Mouse (Mus musculus): Measurements from ENCODE around the gene Ccdc97. TPM values are rescaled to one million over a fixed set of nuclear protein-coding genes. Genes with fewer than 3 reads are reported as not detected.
A peak's percentile ranks its signal among the peaks of the same experiment; 100 is the strongest.

The Ccdc97 gene
- polyA plus RNA-seq, 1 experiment from 2014 or later, result 30.2 TPM

DNA sequence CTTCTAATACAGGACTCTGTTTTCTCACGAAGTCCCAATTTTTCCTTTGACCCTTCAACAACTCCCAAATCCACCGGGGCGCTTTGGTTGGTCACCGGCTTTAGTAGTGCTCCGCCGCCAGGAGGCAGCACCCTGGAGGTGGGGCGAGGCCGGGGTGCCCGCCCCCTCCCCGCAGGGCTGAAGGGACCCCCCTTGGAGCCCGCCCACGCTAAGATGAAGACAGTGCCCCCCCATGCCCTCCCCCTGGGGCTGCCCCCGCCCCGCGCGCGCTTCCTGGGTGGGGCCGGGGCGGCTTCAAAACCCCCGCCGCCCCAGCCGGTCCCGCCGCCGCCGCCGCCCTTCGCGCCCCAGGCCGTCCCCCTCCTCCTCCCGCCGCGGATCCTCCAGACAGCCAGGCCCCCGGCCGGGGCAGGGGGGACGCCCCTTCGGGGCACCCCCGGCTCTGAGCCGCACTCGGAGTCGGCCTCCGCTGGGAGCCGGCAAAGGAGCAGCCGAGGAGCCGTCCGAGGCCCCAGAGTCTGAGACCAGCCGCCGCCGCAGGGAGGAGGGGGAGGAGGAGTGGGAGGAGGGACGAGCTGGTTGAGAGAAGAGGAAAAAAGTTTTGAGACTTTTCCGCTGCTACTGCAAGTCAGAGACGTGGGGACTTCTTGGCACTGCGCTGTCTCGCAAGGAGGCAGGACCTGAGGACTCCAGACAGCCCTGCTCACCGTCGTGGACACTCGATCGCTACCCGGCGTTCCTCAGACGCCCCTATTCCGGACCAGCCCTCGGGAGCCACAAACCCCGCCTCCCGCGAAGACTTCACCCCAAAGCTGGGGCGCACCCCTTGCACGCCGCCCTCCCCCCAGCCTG, 32.0 kb downstream of the Ccdc97 start, which contains the start of gene Tgfb1:
Tgfb1 (plus strand) TSS at position 323 of the 852 bp plus-strand sequence.
- ATAC-seq (ENCODE audit: low FRiP score), result no peak
- Histone ChIP-seq H3K27me3 (replicated peaks) (peaks cover 63% of the 10 kb centered on the region), H3K4me3 (replicated peaks) (peak within 1 kb of the TSS; percentile 45), H3K9ac (replicated peaks) (peak within 1 kb of the TSS; percentile 46), H3K9me3 (replicated peaks) (no peaks in the 10 kb centered on the region), H3K4me1 (peaks cover 38% of the 10 kb centered on the region), H3K36me3 (no peaks in the 10 kb centered on the region), H3K27ac (replicated peaks) (peak within 1 kb of the TSS; percentile 51), H3K4me2 (peak within 1 kb of the TSS; percentile 84)
- under 1% methylated on average over 50 of the region's 69 CpGs for WGBS

DNA sequence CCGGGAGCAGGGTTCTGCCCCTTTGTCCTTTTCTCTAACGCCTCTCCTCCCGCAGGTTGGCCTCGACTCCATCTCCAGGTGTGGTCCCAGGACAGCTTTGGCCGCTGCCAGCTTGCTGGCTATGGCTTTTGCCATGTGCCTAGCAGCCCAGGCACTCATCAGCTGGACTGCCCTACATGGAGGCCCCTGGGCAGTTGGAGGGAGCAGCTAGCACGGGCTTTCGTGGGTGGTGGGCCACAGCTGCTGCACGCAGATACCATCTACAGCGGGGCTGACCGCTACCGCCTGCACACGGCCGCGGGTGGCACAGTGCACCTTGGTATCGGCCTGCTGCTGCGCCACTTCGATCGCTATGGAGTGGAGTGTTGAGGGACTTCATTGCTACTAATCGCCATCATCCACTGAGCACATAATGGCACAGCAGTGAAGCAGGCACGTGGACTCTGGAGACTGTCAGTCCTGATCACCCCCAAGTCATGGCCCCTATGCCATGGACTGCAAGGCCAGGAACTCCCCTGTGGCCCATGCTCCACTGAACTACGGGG, 32.9 kb downstream of the Ccdc97 start:
- ATAC-seq (ENCODE audit: low FRiP score), result no peak
- no peaks in the 10 kb centered on the region for H3K9me3 ChIP-seq (replicated peaks)
- H3K4me1 ChIP-seq, result peaks cover 47% of the 10 kb centered on the region
- 72% methylated on average over 21 of the region's 21 CpGs for WGBS
- H3K27ac ChIP-seq (replicated peaks), result no peak overlapping the region
- H3K4me2 ChIP-seq, result peak overlapping the region; percentile 84
- H3K4me3 ChIP-seq (replicated peaks), result no peak overlapping the region
- peaks cover 61% of the 10 kb centered on the region for H3K27me3 ChIP-seq (replicated peaks)
- no peak overlapping the region for H3K9ac ChIP-seq (replicated peaks)
- no peaks in the 10 kb centered on the region for H3K36me3 ChIP-seq

DNA sequence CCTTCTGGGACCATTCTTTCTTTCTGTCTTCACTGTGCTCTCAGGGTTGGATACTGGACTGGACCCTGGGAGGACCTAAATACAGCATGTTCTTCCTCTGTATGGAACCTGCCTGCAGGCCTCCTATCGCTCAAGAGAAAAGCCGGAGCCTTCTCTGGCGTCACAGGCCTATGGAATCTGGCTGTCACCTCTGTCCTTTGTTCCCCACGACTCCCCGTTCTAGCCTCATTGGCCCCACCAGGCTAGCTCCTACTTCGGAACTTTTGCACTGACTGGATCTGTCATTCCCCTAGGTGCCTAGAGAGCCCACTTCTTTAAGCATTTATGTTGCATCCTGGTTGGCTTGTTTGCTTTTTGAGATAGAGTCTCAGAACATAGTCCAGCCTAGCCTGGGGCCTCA, 34.2 kb downstream of the Ccdc97 start:
- peaks cover 53% of the 10 kb centered on the region for H3K4me1 ChIP-seq
- H3K27ac ChIP-seq (replicated peaks), result no peak overlapping the region
- no peaks in the 10 kb centered on the region for H3K36me3 ChIP-seq
- 92% methylated on average over 6 of the region's 6 CpGs for WGBS
- no peak overlapping the region for H3K4me2 ChIP-seq
- no peak for ATAC-seq (ENCODE audit: low FRiP score)
- H3K9ac ChIP-seq (replicated peaks), result no peak overlapping the region
- peaks cover 49% of the 10 kb centered on the region for H3K27me3 ChIP-seq (replicated peaks)
- H3K4me3 ChIP-seq (replicated peaks), result no peak overlapping the region
- H3K9me3 ChIP-seq (replicated peaks), result no peaks in the 10 kb centered on the region

GRCm38 (mm10) chr7:25683474-25684180, 35.3 kb downstream of the Ccdc97 start:
- ATAC-seq (ENCODE audit: low FRiP score), result no peak
- Histone ChIP-seq H3K27me3 (replicated peaks) (peaks cover 38% of the 10 kb centered on the region), H3K9me3 (replicated peaks) (no peaks in the 10 kb centered on the region), H3K4me3 (replicated peaks) (no peak overlapping the region), H3K4me1 (peaks cover 43% of the 10 kb centered on the region), H3K36me3 (no peaks in the 10 kb centered on the region), H3K4me2 (no peak overlapping the region), H3K27ac (replicated peaks) (no peak overlapping the region), H3K9ac (replicated peaks) (no peak overlapping the region)
- WGBS, result 80% methylated on average over 7 of the region's 7 CpGs

DNA sequence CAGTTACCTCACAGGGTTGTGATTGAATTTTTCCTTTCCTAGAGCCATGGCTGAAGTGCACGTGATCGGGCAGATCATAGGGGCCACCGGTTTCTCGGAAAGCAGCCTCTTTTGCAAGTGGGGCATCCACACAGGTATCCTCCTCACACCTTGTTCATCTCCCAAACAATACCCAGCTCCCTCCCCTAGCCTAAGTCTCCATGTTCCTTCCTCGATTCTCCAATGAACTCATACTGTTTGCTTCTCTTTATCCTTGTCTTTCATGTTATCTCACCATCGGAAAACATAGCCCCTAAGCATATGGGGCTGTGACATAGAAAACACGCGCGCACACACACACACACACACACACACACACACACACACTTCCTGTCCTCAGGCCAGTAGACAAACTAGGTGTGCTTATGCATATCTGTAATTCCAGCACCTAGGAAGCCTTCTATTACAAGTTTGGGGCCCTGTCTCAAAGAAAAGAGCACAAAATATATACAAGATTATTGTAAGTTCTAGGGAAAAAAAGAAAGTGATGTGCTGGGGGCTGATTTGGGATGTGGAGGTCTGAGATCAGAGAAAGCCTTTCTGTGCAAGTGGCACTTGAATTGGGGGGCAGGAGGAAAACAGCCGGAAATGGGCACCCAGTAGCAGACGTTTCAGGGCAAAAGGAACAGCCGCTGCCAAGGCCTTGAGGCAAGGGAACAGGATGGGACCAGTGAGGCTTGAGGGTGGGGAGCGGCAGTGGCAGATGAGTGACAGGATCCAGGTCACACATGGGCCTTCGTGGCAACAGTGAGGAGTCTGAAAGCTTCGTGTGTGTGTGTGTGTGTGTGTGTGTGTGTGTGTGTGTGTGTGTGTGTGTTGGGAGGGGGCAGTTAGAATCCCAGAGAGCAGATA, 37.3 kb downstream of the Ccdc97 start:
- Histone ChIP-seq H3K36me3 (no peaks in the 10 kb centered on the region), H3K4me3 (replicated peaks) (peak overlapping the region; percentile 56), H3K4me1 (peaks cover 28% of the 10 kb centered on the region), H3K4me2 (peak overlapping the region; percentile 64), H3K27me3 (replicated peaks) (peaks cover 21% of the 10 kb centered on the region), H3K9ac (replicated peaks) (peak overlapping the region; percentile 60), H3K27ac (replicated peaks) (peak overlapping the region; percentile 95), H3K9me3 (replicated peaks) (no peaks in the 10 kb centered on the region)
- 61% methylated on average over 15 of the region's 15 CpGs for WGBS
- peak; percentile 32 for ATAC-seq (ENCODE audit: low FRiP score)

- peak; percentile 93 for ATAC-seq (ENCODE audit: low FRiP score)
- WGBS, result under 1% methylated on average over 46 of the region's 46 CpGs
These were observed 38.2 kb downstream of the Ccdc97 start, which contains the start of gene B9d2 for GRCm38 (mm10) chr7:25680514-25681258. TSS of gene B9d2 (plus strand) at chr7:25680780.

DNA sequence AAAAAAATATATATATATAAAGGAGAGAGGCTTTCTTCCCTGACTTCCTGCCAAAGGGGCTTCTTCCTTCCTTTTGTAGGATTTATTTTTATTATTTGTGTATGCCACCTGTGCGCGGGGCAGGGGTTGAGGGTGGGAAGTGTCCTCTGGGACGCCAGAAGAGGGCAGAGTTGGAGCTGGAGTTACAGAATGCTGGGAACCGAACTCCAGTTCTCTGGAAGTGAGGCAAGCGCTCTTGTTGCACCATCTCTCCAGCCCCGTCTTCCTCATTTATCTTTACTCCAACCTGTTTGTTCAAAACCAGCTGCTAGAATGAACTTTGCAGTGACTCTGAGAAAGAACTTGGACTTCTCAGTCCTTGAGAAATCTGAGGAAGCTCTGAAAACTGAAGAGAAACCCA, 38.9 kb downstream of the Ccdc97 start:
- no peak for ATAC-seq (ENCODE audit: low FRiP score)
- Histone ChIP-seq H3K4me1 (peaks cover 34% of the 10 kb centered on the region), H3K9me3 (replicated peaks) (no peaks in the 10 kb centered on the region), H3K4me3 (replicated peaks) (peak overlapping the region; percentile 56), H3K27me3 (replicated peaks) (peaks cover 12% of the 10 kb centered on the region), H3K27ac (replicated peaks) (peak overlapping the region; percentile 95), H3K36me3 (no peaks in the 10 kb centered on the region), H3K4me2 (peak overlapping the region; percentile 64), H3K9ac (replicated peaks) (peak overlapping the region; percentile 60)
- 9% methylated on average over 6 of the region's 6 CpGs for WGBS

More at GRCm38 (mm10) chr7:25680514-25681258, 38.2 kb downstream of the Ccdc97 start, which contains the start of gene B9d2:
- Histone ChIP-seq H3K9ac (replicated peaks) (peak within 1 kb of the TSS; percentile 60), H3K9me3 (replicated peaks) (no peaks in the 10 kb centered on the region), H3K4me1 (peaks cover 28% of the 10 kb centered on the region), H3K36me3 (no peaks in the 10 kb centered on the region), H3K4me3 (replicated peaks) (peak within 1 kb of the TSS; percentile 56), H3K27ac (replicated peaks) (peak within 1 kb of the TSS; percentile 95), H3K4me2 (peak within 1 kb of the TSS; percentile 64), H3K27me3 (replicated peaks) (peaks cover 12% of the 10 kb centered on the region)

- H3K4me1 ChIP-seq, result peaks cover 45% of the 10 kb centered on the region
- no peak overlapping the region for H3K4me2 ChIP-seq
- H3K36me3 ChIP-seq, result no peaks in the 10 kb centered on the region
- 84% methylated on average over 7 of the region's 7 CpGs for WGBS
- H3K4me3 ChIP-seq (replicated peaks), result no peak overlapping the region
- H3K9ac ChIP-seq (replicated peaks), result no peak overlapping the region
- peaks cover 27% of the 10 kb centered on the region; the same call in 1 of the 2 replicates for H3K27me3 ChIP-seq (replicated peaks)
- peak overlapping the region; percentile 37; the same call in 1 of the 2 replicates for H3K27ac ChIP-seq (replicated peaks)
- ATAC-seq (ENCODE audit: low FRiP score), result no peak
- no peaks in the 10 kb centered on the region for H3K9me3 ChIP-seq (replicated peaks)
These were observed 41.9 kb downstream of the Ccdc97 start for GRCm38 (mm10) chr7:25677013-25677412.

DNA sequence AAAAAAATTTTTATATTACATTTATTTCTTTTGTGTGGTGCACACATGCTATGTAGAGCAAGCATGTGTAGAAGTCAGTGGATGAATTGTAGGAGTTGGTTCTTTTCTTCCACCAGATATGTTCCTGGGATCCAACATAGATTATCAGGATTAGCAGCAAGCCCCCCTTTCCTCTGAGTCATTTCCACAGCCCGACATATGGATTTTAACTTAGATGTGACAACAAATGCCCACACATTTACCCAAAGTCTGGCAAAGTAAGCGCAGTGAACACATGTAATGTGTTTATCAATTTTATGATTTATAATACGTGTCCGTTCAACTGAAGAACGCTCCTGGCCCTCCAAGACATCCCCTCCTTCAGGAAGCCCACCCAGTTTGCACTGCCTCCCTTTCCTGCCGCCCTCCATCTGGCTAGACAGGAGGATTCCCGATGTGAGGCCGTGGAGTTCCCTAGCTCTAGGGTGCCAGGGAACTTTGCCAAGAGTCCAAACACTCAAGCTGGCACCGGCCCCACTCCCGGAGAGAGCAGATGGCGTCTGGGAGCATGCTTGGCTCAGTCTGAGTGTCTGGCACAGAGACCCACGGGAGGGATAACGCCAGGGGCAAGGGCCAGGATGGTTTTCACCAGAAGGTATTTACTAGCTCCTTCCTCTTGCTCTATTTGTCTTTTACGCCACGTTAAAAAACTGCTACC, 42.7 kb downstream of the Ccdc97 start:
- H3K36me3 ChIP-seq, result no peaks in the 10 kb centered on the region
- peaks cover 27% of the 10 kb centered on the region; the same call in 1 of the 2 replicates for H3K27me3 ChIP-seq (replicated peaks)
- ATAC-seq (ENCODE audit: low FRiP score), result no peak
- WGBS, result 39% methylated on average over 15 of the region's 15 CpGs
- H3K9me3 ChIP-seq (replicated peaks), result no peaks in the 10 kb centered on the region
- H3K4me2 ChIP-seq, result peak overlapping the region; percentile 15; the same call in 1 of the 2 replicates
- H3K4me3 ChIP-seq (replicated peaks), result no peak overlapping the region
- H3K27ac ChIP-seq (replicated peaks), result peak overlapping the region; percentile 37; the same call in 1 of the 2 replicates
- H3K9ac ChIP-seq (replicated peaks), result no peak overlapping the region
- peaks cover 38% of the 10 kb centered on the region for H3K4me1 ChIP-seq

- H3K27ac ChIP-seq (replicated peaks), result no peak overlapping the region
- H3K9ac ChIP-seq (replicated peaks), result peak overlapping the region; percentile 65; the same call in 1 of the 2 replicates
- no peaks in the 10 kb centered on the region for H3K36me3 ChIP-seq
- H3K4me2 ChIP-seq, result peak overlapping the region; percentile 79
- ATAC-seq (ENCODE audit: low FRiP score), result peak; percentile 2; the same call in 1 of the 2 replicates
- H3K4me3 ChIP-seq (replicated peaks), result peak overlapping the region; percentile 54
- peaks cover 27% of the 10 kb centered on the region; the same call in 1 of the 2 replicates for H3K27me3 ChIP-seq (replicated peaks)
- H3K9me3 ChIP-seq (replicated peaks), result no peaks in the 10 kb centered on the region
- H3K4me1 ChIP-seq, result peaks cover 33% of the 10 kb centered on the region
- WGBS, result 40% methylated on average over 6 of the region's 6 CpGs
These were observed 43.5 kb downstream of the Ccdc97 start for GRCm38 (mm10) chr7:25675405-25675804.

Measured in neural tube, embryonic 15.5 days (tissue).